Mouse (Mus musculus): ENCODE measurements around the gene Msh5. TPM values are rescaled to one million over a fixed set of nuclear protein-coding genes. Genes with fewer than 3 reads are reported as not detected.

Gene Msh5
- total RNA-seq, 1 experiment, result 2.7 TPM

- in situ Hi-C loops (cut with MboI; ENCODE audit: low sequenced_read_pairs in 2 of 2, unreplicated experiment in 2 of 2), result no loop called here
- TF ChIP-seq ZC3H11A (IDR thresholded peaks at IDR 0.05; ENCODE audit: borderline replicate concordance, low read depth, low read length), result no peak
- no peak for TF ChIP-seq CHD2 (IDR thresholded peaks at IDR 0.05; ENCODE audit: low read depth, low read length)
- no peak for TF ChIP-seq MAFK (IDR thresholded peaks at IDR 0.05; ENCODE audit: insufficient read depth, low read depth, low read length)
- TF ChIP-seq HCFC1 (IDR thresholded peaks at IDR 0.05; ENCODE audit: borderline replicate concordance, insufficient read depth, low read length), result no peak
- TF ChIP-seq ZNF384 (IDR thresholded peaks at IDR 0.05; ENCODE audit: low read depth, low read length), result no peak
- Histone ChIP-seq H3K9ac (ENCODE audit: insufficient read depth, low read depth, low read length, poor library complexity, severe bottlenecking) (peak overlapping the region; percentile 81), H3K9me3 (ENCODE audit: control insufficient read depth, insufficient read depth, low read depth, low read length) (no peaks in the 10 kb centered on the region), H3K27ac (ENCODE audit: insufficient read depth, low read depth, low read length, poor library complexity, severe bottlenecking) (peak overlapping the region; percentile 45), H3K36me3 (ENCODE audit: control insufficient read depth, insufficient read depth, low read length, poor library complexity, severe bottlenecking) (peaks cover 19% of the 10 kb centered on the region), H3K4me3 (ENCODE audit: insufficient read depth in 1 of 2, low read depth in 1 of 2, low read length in 2 of 2, poor library complexity in 1 of 2, severe bottlenecking in 1 of 2) (peak overlapping the region; percentile 78 to 79), H3K4me1 (ENCODE audit: control insufficient read depth in 2 of 2, insufficient read depth in 2 of 2, low read length in 2 of 2, poor library complexity in 1 of 2) (peaks cover 0 to 27% of the 10 kb centered on the region in 2 experiments)
- no peak for DNase-seq (ENCODE audit: low read depth, low spot score)
Measured at GRCm38 (mm10) chr17:35050126-35050750, 3.7 kb upstream of the Msh5 start.

GRCm38 (mm10) chr17:35049561-35050016 lies 3.0 kb upstream of the Msh5 start, which contains the start of gene Clic1:
Gene Clic1, plus strand, starts transcription at chr17:35049966.
- H3K27ac ChIP-seq (ENCODE audit: insufficient read depth, low read depth, low read length, poor library complexity, severe bottlenecking), result peak within 1 kb of the TSS; percentile 45
- no peak for DNase-seq (ENCODE audit: low read depth, low spot score)
- H3K4me1 ChIP-seq (ENCODE audit: control insufficient read depth in 2 of 2, insufficient read depth in 2 of 2, low read length in 2 of 2, poor library complexity in 1 of 2), result peaks cover 0 to 28% of the 10 kb centered on the region in 2 experiments
- in situ Hi-C loops (cut with MboI; ENCODE audit: low sequenced_read_pairs in 2 of 2, unreplicated experiment in 2 of 2), result no loop called here
- peak within 1 kb of the TSS; percentile 81 for H3K9ac ChIP-seq (ENCODE audit: insufficient read depth, low read depth, low read length, poor library complexity, severe bottlenecking)
- H3K9me3 ChIP-seq (ENCODE audit: control insufficient read depth, insufficient read depth, low read depth, low read length), result no peaks in the 10 kb centered on the region
- H3K36me3 ChIP-seq (ENCODE audit: control insufficient read depth, insufficient read depth, low read length, poor library complexity, severe bottlenecking), result peaks cover 17% of the 10 kb centered on the region
- TF ChIP-seq ZNF384 (IDR thresholded peaks at IDR 0.05; ENCODE audit: low read depth, low read length) (no peak), MAFK (IDR thresholded peaks at IDR 0.05; ENCODE audit: insufficient read depth, low read depth, low read length) (no peak), CHD2 (IDR thresholded peaks at IDR 0.05; ENCODE audit: low read depth, low read length) (no peak), ZC3H11A (IDR thresholded peaks at IDR 0.05; ENCODE audit: borderline replicate concordance, low read depth, low read length) (no peak), HCFC1 (IDR thresholded peaks at IDR 0.05; ENCODE audit: borderline replicate concordance, insufficient read depth, low read length) (no peak)
- H3K4me3 ChIP-seq (ENCODE audit: insufficient read depth in 1 of 2, low read depth in 1 of 2, low read length in 2 of 2, poor library complexity in 1 of 2, severe bottlenecking in 1 of 2), result peak within 1 kb of the TSS; percentile 78 to 79

GRCm38 (mm10) chr17:35048932-35049440 lies 2.4 kb upstream of the Msh5 start:
- in situ Hi-C loops (cut with MboI; ENCODE audit: low sequenced_read_pairs in 2 of 2, unreplicated experiment in 2 of 2), result no loop called here
- no peak for DNase-seq (ENCODE audit: low read depth, low spot score)
- no peak overlapping the region for H3K27ac ChIP-seq (ENCODE audit: insufficient read depth, low read depth, low read length, poor library complexity, severe bottlenecking)

GRCm38 (mm10) chr17:35048149-35048931 lies 1.8 kb upstream of the Msh5 start:
- in situ Hi-C loops (cut with MboI; ENCODE audit: low sequenced_read_pairs in 2 of 2, unreplicated experiment in 2 of 2), result no loop called here

More at GRCm38 (mm10) chr17:35048932-35049440, 2.4 kb upstream of the Msh5 start:
- Histone ChIP-seq H3K4me3 (ENCODE audit: insufficient read depth in 1 of 2, low read depth in 1 of 2, low read length in 2 of 2, poor library complexity in 1 of 2, severe bottlenecking in 1 of 2) (no peak overlapping the region), H3K9me3 (ENCODE audit: control insufficient read depth, insufficient read depth, low read depth, low read length) (no peaks in the 10 kb centered on the region), H3K36me3 (ENCODE audit: control insufficient read depth, insufficient read depth, low read length, poor library complexity, severe bottlenecking) (peaks cover 12% of the 10 kb centered on the region), H3K9ac (ENCODE audit: insufficient read depth, low read depth, low read length, poor library complexity, severe bottlenecking) (no peak overlapping the region; the same call in 1 of the 2 replicates), H3K4me1 (ENCODE audit: control insufficient read depth in 2 of 2, insufficient read depth in 2 of 2, low read length in 2 of 2, poor library complexity in 1 of 2) (peaks cover 0 to 28% of the 10 kb centered on the region in 2 experiments)
- no peak for TF ChIP-seq MAFK (IDR thresholded peaks at IDR 0.05; ENCODE audit: insufficient read depth, low read depth, low read length)
- no peak for TF ChIP-seq ZC3H11A (IDR thresholded peaks at IDR 0.05; ENCODE audit: borderline replicate concordance, low read depth, low read length)
- no peak for TF ChIP-seq ZNF384 (IDR thresholded peaks at IDR 0.05; ENCODE audit: low read depth, low read length)
- no peak for TF ChIP-seq HCFC1 (IDR thresholded peaks at IDR 0.05; ENCODE audit: borderline replicate concordance, insufficient read depth, low read length)
- TF ChIP-seq CHD2 (IDR thresholded peaks at IDR 0.05; ENCODE audit: low read depth, low read length), result no peak

More at GRCm38 (mm10) chr17:35048149-35048931, 1.8 kb upstream of the Msh5 start:
- peaks cover 9% of the 10 kb centered on the region for H3K36me3 ChIP-seq (ENCODE audit: control insufficient read depth, insufficient read depth, low read length, poor library complexity, severe bottlenecking)
- no peaks in the 10 kb centered on the region for H3K9me3 ChIP-seq (ENCODE audit: control insufficient read depth, insufficient read depth, low read depth, low read length)
- DNase-seq (ENCODE audit: low read depth, low spot score), result no peak
- H3K4me1 ChIP-seq (ENCODE audit: control insufficient read depth in 2 of 2, insufficient read depth in 2 of 2, low read length in 2 of 2, poor library complexity in 1 of 2), result peaks cover 0 to 28% of the 10 kb centered on the region in 2 experiments
- H3K27ac ChIP-seq (ENCODE audit: insufficient read depth, low read depth, low read length, poor library complexity, severe bottlenecking), result no peak overlapping the region
- TF ChIP-seq ZC3H11A (IDR thresholded peaks at IDR 0.05; ENCODE audit: borderline replicate concordance, low read depth, low read length), result no peak
- no peak for TF ChIP-seq MAFK (IDR thresholded peaks at IDR 0.05; ENCODE audit: insufficient read depth, low read depth, low read length)
- TF ChIP-seq CHD2 (IDR thresholded peaks at IDR 0.05; ENCODE audit: low read depth, low read length), result no peak
- TF ChIP-seq HCFC1 (IDR thresholded peaks at IDR 0.05; ENCODE audit: borderline replicate concordance, insufficient read depth, low read length), result no peak
- TF ChIP-seq ZNF384 (IDR thresholded peaks at IDR 0.05; ENCODE audit: low read depth, low read length), result no peak
- H3K4me3 ChIP-seq (ENCODE audit: insufficient read depth in 1 of 2, low read depth in 1 of 2, low read length in 2 of 2, poor library complexity in 1 of 2, severe bottlenecking in 1 of 2), result no peak overlapping the region
- H3K9ac ChIP-seq (ENCODE audit: insufficient read depth, low read depth, low read length, poor library complexity, severe bottlenecking), result no peak overlapping the region
